Mouse (Mus musculus) ES-E14 (cell line): Measurements from ENCODE around the gene Fam171a2. TPM values are rescaled to one million over a fixed set of nuclear protein-coding genes. Genes with fewer than 3 reads are reported as not detected.

Experiments
- DNase-seq: peaks from one replicate; pipeline ENCODE4 v3.0.0-alpha.2; 2013; ENCODE audit warnings: low read depth, low spot score
- H3K27ac ChIP-seq: 2 replicates; pipeline ENCODE4 v1.5.1; 2012; ENCODE audit warnings: low read depth, mild to moderate bottlenecking, low read length, moderate library complexity, mixed read lengths; ENCODE audit not compliant: poor library complexity, insufficient read depth, severe bottlenecking
- H3K36me3 ChIP-seq: 2 replicates; pipeline ENCODE4 v1.6.1; 2012; ENCODE audit warnings: mild to moderate bottlenecking, low read length, moderate library complexity, mixed read lengths; ENCODE audit not compliant: control insufficient read depth, poor library complexity, insufficient read depth, severe bottlenecking
- H3K4me1 ChIP-seq, 2 experiments: fragments of 150-350 bp in 1 of 2; sonication (generic) in 1 of 2; 2 replicates each; pipeline ENCODE4 v1.6.1; 2012; ENCODE audit warnings: low read length in 2 of 2, mild to moderate bottlenecking in 1 of 2, mixed read lengths in 1 of 2; ENCODE audit not compliant: control insufficient read depth in 2 of 2, insufficient read depth in 2 of 2, poor library complexity in 1 of 2
- H3K4me3 ChIP-seq, 2 experiments: fragments of 150-350 bp in 1 of 2; sonication (generic) in 1 of 2; 2 replicates each; pipeline ENCODE4 v1.5.1; 2012; ENCODE audit warnings: low read length in 2 of 2, low read depth in 1 of 2, mild to moderate bottlenecking in 1 of 2, mixed read lengths in 1 of 2; ENCODE audit not compliant: insufficient read depth in 1 of 2, poor library complexity in 1 of 2, severe bottlenecking in 1 of 2
- H3K9ac ChIP-seq: 2 replicates; pipeline ENCODE4 v1.6.1; 2012; ENCODE audit warnings: low read depth, mild to moderate bottlenecking, low read length, mixed read lengths; ENCODE audit not compliant: poor library complexity, insufficient read depth, severe bottlenecking
- H3K9me3 ChIP-seq: fragments of 150-350 bp; sonication (generic); 2 replicates; pipeline ENCODE4 v1.6.1; 2012; ENCODE audit warnings: low read depth, mild to moderate bottlenecking, low read length; ENCODE audit not compliant: control insufficient read depth, insufficient read depth
- CHD2 ChIP-seq: IDR thresholded peaks from 2 replicates; pipeline ENCODE4 v1.6.1; 2014; ENCODE audit warnings: mild to moderate bottlenecking, low read depth, low read length, inconsistent platforms
- HCFC1 ChIP-seq: IDR thresholded peaks from 2 replicates; pipeline ENCODE4 v1.6.1; 2012; ENCODE audit warnings: low read length, inconsistent platforms, borderline replicate concordance; ENCODE audit not compliant: insufficient read depth
- MAFK ChIP-seq: IDR thresholded peaks from 2 replicates; pipeline ENCODE4 v1.6.1; 2014; ENCODE audit warnings: mild to moderate bottlenecking, low read depth, low read length, inconsistent platforms; ENCODE audit not compliant: insufficient read depth
- ZC3H11A ChIP-seq: IDR thresholded peaks from 2 replicates; pipeline ENCODE4 v1.6.1; 2012; ENCODE audit warnings: low read depth, mild to moderate bottlenecking, inconsistent platforms, low read length, borderline replicate concordance
- ZNF384 ChIP-seq: IDR thresholded peaks from 2 replicates; pipeline ENCODE4 v1.6.1; 2012; ENCODE audit warnings: low read depth, low read length, inconsistent platforms
- in situ Hi-C, 2 experiments: fragments of 600-800 bp; cut with MboI; formaldehyde crosslinking; loops; one replicate each; pipeline ENCODE4 v1.15.1; 2025; ENCODE audit warnings: low sequenced_read_pairs in 2 of 2, inconsistent platforms in 1 of 2; ENCODE audit not compliant: unreplicated experiment in 2 of 2
- total RNA-seq: library from RNA; depleted of rRNA; stranded (reverse); fragments of 300-350 nt; gene quantifications from 2 replicates; pipeline ENCODE4 v1.2.3, GENCODE M21; 2012

Gene Fam171a2
- total RNA-seq, 1 experiment: 6.7 TPM

- in situ Hi-C loops: no loop called here
- Histone ChIP-seq H3K9me3 (no peaks in the 10 kb centered on the region), H3K4me1 (peaks cover 0 to 8% of the 10 kb centered on the region in 2 experiments; a peak in 3 of 4 replicates), H3K4me3 (peak overlapping the region; percentile 73 to 83; a peak in 2 of 4 replicates), H3K27ac (no peak overlapping the region), H3K9ac (peak overlapping the region; percentile 87; the same call in 1 of the 2 replicates), H3K36me3 (peaks cover 9% of the 10 kb centered on the region; the same call in 1 of the 2 replicates)
- DNase-seq: no peak
- no peak for TF ChIP-seq HCFC1
- no peak for TF ChIP-seq ZNF384
- TF ChIP-seq MAFK: no peak
- TF ChIP-seq CHD2: no peak
These were observed 18.4 kb downstream of the Fam171a2 start for GRCm38 (mm10) chr11:102428981-102429540.

- Histone ChIP-seq H3K4me3 (no peak overlapping the region), H3K9me3 (no peaks in the 10 kb centered on the region), H3K27ac (no peak overlapping the region), H3K4me1 (peaks cover 0 to 4% of the 10 kb centered on the region in 2 experiments; a peak in 3 of 4 replicates), H3K9ac (0 out of 2 replicates have a peak overlapping the region, but pooled peaks have one; percentile 11), H3K36me3 (no peaks in the 10 kb centered on the region)
- in situ Hi-C loops: no loop called here
- TF ChIP-seq HCFC1 (no peak), ZNF384 (no peak), MAFK (no peak), ZC3H11A (no peak), CHD2 (no peak)
- DNase-seq: no peak
These were observed 21.7 kb downstream of the Fam171a2 start for GRCm38 (mm10) chr11:102425555-102426316.

DNA sequence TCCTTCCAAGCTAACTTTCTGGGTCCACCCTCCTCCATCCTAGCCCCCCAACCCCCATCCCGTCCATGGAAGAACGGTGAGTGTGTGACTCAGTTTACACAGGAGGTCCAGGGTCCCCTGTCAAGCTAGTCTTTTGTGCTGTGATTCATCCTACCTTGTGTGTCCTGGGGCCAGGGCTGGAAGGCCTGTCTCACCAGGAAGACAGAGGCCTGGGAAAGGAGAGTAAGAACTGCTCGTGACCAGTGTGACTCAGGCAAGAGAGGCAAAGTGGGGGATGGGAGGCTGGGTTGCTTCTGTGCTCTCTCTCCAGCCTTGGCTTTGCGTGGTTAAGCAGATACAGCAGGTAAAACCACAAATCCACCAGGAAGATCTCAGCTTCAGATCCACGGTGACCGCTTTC is 22.8 kb downstream of the Fam171a2 start:
- DNase-seq: no peak
- Histone ChIP-seq H3K4me3 (no peak overlapping the region), H3K9me3 (no peaks in the 10 kb centered on the region), H3K27ac (no peak overlapping the region), H3K9ac (no peak overlapping the region; the same call in 1 of the 2 replicates), H3K36me3 (no peaks in the 10 kb centered on the region), H3K4me1 (peaks cover 0 to 4% of the 10 kb centered on the region in 2 experiments; a peak in 3 of 4 replicates)
- no peak for TF ChIP-seq MAFK
- TF ChIP-seq CHD2: no peak
- no peak for TF ChIP-seq ZC3H11A
- TF ChIP-seq HCFC1: no peak
- TF ChIP-seq ZNF384: no peak
- in situ Hi-C loops: no loop called here

DNA sequence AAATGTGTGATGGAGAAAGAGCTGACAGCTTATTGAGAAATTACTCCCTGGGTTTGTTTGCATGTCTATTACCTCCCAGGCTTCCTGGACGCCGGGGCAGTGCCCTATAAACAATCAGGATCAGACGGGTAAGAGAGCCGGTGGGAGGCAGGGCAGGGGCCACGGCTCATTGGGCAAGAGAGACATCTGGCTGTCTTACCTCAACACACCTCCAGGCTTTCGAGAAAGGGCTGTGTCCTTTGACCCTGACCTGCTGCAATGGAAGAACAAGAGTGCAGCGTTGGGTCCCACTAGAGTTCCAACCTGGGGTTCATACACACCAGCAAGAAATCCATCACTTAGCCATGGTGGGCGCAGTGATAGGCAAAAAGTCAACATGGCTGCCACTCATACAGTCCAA is 25.9 kb downstream of the Fam171a2 start:
- in situ Hi-C loops: no loop called here
- TF ChIP-seq HCFC1: no peak
- TF ChIP-seq MAFK: no peak
- no peak for TF ChIP-seq ZNF384
- no peak for TF ChIP-seq ZC3H11A
- TF ChIP-seq CHD2: no peak
- no peak for DNase-seq
- Histone ChIP-seq H3K27ac (no peak overlapping the region), H3K9me3 (no peaks in the 10 kb centered on the region), H3K4me3 (no peak overlapping the region), H3K4me1 (no peaks in the 10 kb centered on the region), H3K36me3 (no peaks in the 10 kb centered on the region), H3K9ac (no peak overlapping the region)
